Mouse (Mus musculus) forebrain, embryonic 10.5 days (tissue): ENCODE results near the gene Flcn. TPM values are rescaled to one million over a fixed set of nuclear protein-coding genes. Genes with fewer than 3 reads are reported as not detected.

ENCODE experiments used
- DNase-seq: peaks from one replicate; pipeline ENCODE4 v3.0.0-alpha.2; 2017; ENCODE audit warnings: low spot score; ENCODE audit errors: extremely low spot score
- H3K27ac ChIP-seq: fragments of 300-500 bp; sonication (generic); 2 replicates; pipeline ENCODE4 v1.5.1; 2016; ENCODE audit warnings: mild to moderate bottlenecking
- H3K27me3 ChIP-seq: fragments of 300-500 bp; sonication (generic); 2 replicates; pipeline ENCODE4 v1.6.1; 2016; ENCODE audit warnings: mild to moderate bottlenecking; ENCODE audit not compliant: poor library complexity, severe bottlenecking
- H3K36me3 ChIP-seq: fragments of 300-500 bp; sonication (generic); replicated peaks from 2 replicates; pipeline ENCODE4 v1.6.1; 2016; ENCODE audit warnings: mild to moderate bottlenecking, moderate library complexity
- H3K4me1 ChIP-seq: fragments of 300-500 bp; sonication (generic); 2 replicates; pipeline ENCODE4 v1.6.1; 2016
- H3K4me3 ChIP-seq: fragments of 300-500 bp; sonication (generic); 2 replicates; pipeline ENCODE4 v1.5.1; 2016; ENCODE audit warnings: mild to moderate bottlenecking, moderate library complexity
- H3K9me3 ChIP-seq: fragments of 300-500 bp; sonication (generic); 2 replicates; pipeline ENCODE4 v1.6.1; 2016; ENCODE audit warnings: mild to moderate bottlenecking, moderate library complexity
- WGBS: fragments of 180-500 bp; shearing (Covaris S2); methylation state at CpG from one replicate; pipeline ENCODE4 v1.1.7; 2016; 5-methylcytosine and 5-hydroxymethylcytosine counted together
- polyA plus RNA-seq: library from polyadenylated mRNA; unstranded; fragments of >200 nt; fragmentation: Nextera tagmentation; extraction: Ambion mirVana; gene quantifications from 2 replicates; pipeline ENCODE4 v1.2.1, GENCODE M21; 2016

Flcn gene
- polyA plus RNA-seq, 1 experiment from 2014 or later = 30.9 TPM

GRCm38 (mm10) chr11:59814936-59815335 is 5.1 kb upstream of the Flcn start:
- Histone ChIP-seq H3K9me3 (no peaks in the 10 kb centered on the region), H3K27ac (no peak overlapping the region), H3K27me3 (no peaks in the 10 kb centered on the region), H3K4me1 (peaks cover 18% of the 10 kb centered on the region), H3K4me3 (no peak overlapping the region), H3K36me3 (peaks cover 47% of the 10 kb centered on the region)
- 92% methylated on average over 6 of the region's 6 CpGs for WGBS
- DNase-seq = no peak

- Histone ChIP-seq H3K4me3 (no peak overlapping the region), H3K4me1 (peaks cover 23% of the 10 kb centered on the region), H3K27ac (no peak overlapping the region), H3K27me3 (no peaks in the 10 kb centered on the region), H3K9me3 (no peaks in the 10 kb centered on the region), H3K36me3 (peaks cover 41% of the 10 kb centered on the region)
- DNase-seq = no peak
- WGBS = 78% methylated on average over 1 of the region's 1 CpGs
These were observed 4.5 kb upstream of the Flcn start for GRCm38 (mm10) chr11:59814311-59814710.

- 81% methylated on average over 3 of the region's 3 CpGs for WGBS
- no peak overlapping the region for H3K4me3 ChIP-seq
- H3K4me1 ChIP-seq = peaks cover 34% of the 10 kb centered on the region
- DNase-seq = no peak
- no peak overlapping the region for H3K27ac ChIP-seq
- H3K27me3 ChIP-seq = no peaks in the 10 kb centered on the region
- no peaks in the 10 kb centered on the region for H3K9me3 ChIP-seq
- H3K36me3 ChIP-seq = peaks cover 30% of the 10 kb centered on the region
These were observed 3.5 kb upstream of the Flcn start for GRCm38 (mm10) chr11:59813276-59813675.

GRCm38 (mm10) chr11:59811211-59811610 is 1.4 kb upstream of the Flcn start:
- Histone ChIP-seq H3K36me3 (peaks cover 25% of the 10 kb centered on the region), H3K27me3 (no peaks in the 10 kb centered on the region), H3K27ac (no peak overlapping the region), H3K4me3 (no peak overlapping the region), H3K9me3 (no peaks in the 10 kb centered on the region), H3K4me1 (peaks cover 36% of the 10 kb centered on the region)
- 80% methylated on average over 4 of the region's 4 CpGs for WGBS
- no peak for DNase-seq

DNA sequence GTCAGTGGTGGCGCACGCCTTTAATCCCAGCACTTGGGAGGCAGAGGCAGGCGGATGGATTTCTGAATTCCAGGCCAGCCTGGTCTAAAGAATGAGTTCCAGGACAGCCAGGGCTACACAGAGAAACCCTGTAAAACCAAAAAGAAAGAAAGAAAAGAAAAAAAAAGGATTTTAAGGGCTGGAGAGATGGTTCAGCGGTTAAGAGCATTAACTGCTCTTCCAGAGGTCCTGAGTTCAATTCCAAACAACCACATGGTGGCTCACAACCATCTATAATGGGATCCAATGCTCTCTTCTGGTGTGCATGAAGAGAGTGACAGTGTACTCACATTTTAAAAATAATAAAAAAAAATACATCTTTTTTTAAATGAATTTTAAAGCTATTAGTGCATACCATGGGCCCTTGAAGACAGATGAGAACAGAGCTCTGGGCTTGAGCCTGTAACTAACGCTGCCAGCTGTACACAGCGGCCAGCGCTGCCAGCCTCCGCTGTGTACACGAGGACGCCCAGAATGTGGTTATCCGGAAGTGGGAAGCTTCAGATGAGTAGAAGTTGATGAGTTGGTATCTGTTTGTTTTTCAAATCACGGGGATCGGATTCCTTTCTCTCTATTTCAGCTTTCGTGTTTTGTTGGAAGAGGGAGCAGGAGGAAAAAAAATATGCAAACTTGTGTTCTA is 803 bp upstream of the Flcn start:
- H3K27me3 ChIP-seq = no peaks in the 10 kb centered on the region
- WGBS = 68% methylated on average over 14 of the region's 14 CpGs

GRCm38 (mm10) chr11:59809071-59809669 is 646 bp downstream of the Flcn start:
- 2% methylated on average over 15 of the region's 15 CpGs for WGBS
- Histone ChIP-seq H3K27ac (peak overlapping the region; percentile 99), H3K36me3 (peaks cover 36% of the 10 kb centered on the region), H3K4me1 (peaks cover 32% of the 10 kb centered on the region), H3K4me3 (peak overlapping the region; percentile 87), H3K27me3 (no peaks in the 10 kb centered on the region), H3K9me3 (no peaks in the 10 kb centered on the region)
- no peak for DNase-seq

More for the DNA sequence above, 803 bp upstream of the Flcn start:
- Histone ChIP-seq H3K36me3 (peaks cover 25% of the 10 kb centered on the region), H3K27ac (peak overlapping the region; percentile 99), H3K9me3 (no peaks in the 10 kb centered on the region), H3K4me1 (peaks cover 36% of the 10 kb centered on the region), H3K4me3 (peak overlapping the region; percentile 87)
- no peak for DNase-seq

GRCm38 (mm10) chr11:59808170-59808960 is 1.5 kb downstream of the Flcn start:
- Histone ChIP-seq H3K27me3 (no peaks in the 10 kb centered on the region), H3K9me3 (no peaks in the 10 kb centered on the region), H3K27ac (no peak overlapping the region), H3K4me3 (peak overlapping the region; percentile 87), H3K36me3 (peaks cover 44% of the 10 kb centered on the region), H3K4me1 (peaks cover 32% of the 10 kb centered on the region)
- DNase-seq = no peak
- 76% methylated on average over 14 of the region's 14 CpGs for WGBS

DNA sequence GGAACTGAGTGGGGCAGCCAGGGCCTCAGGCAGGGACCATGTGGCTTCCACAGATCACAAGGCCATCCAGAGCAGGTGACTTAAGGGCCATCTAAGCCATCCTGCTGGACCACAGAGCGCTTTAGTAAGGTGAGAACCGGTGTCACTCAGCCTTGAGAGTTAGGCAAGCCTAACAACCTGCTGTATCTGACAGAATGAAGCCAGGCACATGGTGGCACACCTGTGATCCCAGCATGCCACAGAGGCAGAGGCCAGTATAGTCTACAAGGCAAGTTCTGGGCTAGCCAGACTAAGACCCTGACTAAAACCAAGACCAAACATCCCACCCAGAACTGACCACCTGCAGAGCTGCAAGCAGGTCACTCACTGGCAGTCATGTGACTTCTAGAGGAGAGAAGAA is 4.2 kb downstream of the Flcn start:
- WGBS = 94% methylated on average over 2 of the region's 2 CpGs
- no peaks in the 10 kb centered on the region for H3K9me3 ChIP-seq
- peaks cover 71% of the 10 kb centered on the region for H3K36me3 ChIP-seq
- peaks cover 21% of the 10 kb centered on the region for H3K4me1 ChIP-seq
- no peak overlapping the region for H3K27ac ChIP-seq
- H3K27me3 ChIP-seq = no peaks in the 10 kb centered on the region
- DNase-seq = no peak
- H3K4me3 ChIP-seq = no peak overlapping the region

DNA sequence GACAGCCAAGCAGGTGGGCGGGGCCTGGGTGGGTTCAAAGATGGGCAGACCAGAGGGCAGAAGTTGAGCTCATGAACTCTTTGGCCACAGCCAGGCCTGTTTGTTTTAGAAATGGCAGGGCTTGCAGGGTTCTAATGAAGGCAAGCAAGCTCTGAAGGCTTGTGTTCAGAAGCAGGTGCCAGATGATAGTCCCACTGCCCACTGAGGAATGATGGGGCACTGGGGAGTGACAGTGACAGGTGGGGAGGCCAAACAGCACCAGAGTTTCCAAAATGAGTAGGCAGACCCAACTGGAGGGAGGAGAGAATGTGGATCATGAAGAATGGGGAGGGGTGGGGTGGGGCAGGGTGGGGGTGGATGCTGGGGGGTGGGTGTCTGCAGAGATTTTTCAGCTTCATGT is 4.6 kb downstream of the Flcn start:
- WGBS = 88% methylated on average over 1 of the region's 1 CpGs
- H3K4me3 ChIP-seq = no peak overlapping the region
- no peak overlapping the region for H3K27ac ChIP-seq

DNA sequence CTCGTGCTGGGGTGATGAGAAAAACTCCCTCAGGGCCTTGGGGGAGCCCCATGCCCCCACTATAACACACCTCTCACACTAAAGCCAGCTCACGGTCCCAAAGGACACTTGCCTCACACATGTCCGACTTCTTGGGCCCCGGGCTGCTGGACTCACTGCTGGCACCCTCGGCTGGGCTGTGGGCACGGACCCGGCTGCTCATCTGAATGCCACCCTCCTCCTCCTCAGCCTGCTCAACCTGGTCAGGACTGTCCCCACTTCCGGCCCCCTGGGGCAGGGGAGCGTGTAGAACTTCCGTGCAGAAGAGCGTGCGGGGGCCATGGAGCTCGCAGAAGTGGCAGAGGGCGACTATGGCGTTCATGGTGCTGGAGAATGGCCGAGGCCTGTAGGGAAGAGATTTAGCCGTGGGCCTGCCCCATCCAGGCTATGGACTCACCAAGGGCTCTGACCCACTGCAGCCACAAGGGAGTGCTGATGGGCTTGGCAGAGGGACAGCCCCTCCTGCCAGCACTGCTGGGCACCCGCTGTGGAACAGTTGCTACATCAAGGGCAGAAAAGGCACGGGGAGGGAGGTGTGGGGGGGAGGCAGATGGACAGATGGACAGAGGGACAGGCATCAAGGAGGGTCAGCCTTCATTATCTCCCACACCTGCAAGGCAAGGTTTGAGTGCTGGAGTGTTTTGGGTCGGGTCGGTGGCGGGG is 5.3 kb downstream of the Flcn start:
- H3K36me3 ChIP-seq = peaks cover 82% of the 10 kb centered on the region
- no peaks in the 10 kb centered on the region for H3K27me3 ChIP-seq
- DNase-seq = no peak
- H3K4me3 ChIP-seq = no peak overlapping the region
- WGBS = 93% methylated on average over 22 of the region's 22 CpGs
- H3K27ac ChIP-seq = no peak overlapping the region
- no peaks in the 10 kb centered on the region for H3K9me3 ChIP-seq
- peaks cover 15% of the 10 kb centered on the region for H3K4me1 ChIP-seq

More for the DNA sequence above, 4.6 kb downstream of the Flcn start:
- H3K9me3 ChIP-seq = no peaks in the 10 kb centered on the region
- peaks cover 18% of the 10 kb centered on the region for H3K4me1 ChIP-seq
- peaks cover 75% of the 10 kb centered on the region for H3K36me3 ChIP-seq
- DNase-seq = no peak
- H3K27me3 ChIP-seq = no peaks in the 10 kb centered on the region

DNA sequence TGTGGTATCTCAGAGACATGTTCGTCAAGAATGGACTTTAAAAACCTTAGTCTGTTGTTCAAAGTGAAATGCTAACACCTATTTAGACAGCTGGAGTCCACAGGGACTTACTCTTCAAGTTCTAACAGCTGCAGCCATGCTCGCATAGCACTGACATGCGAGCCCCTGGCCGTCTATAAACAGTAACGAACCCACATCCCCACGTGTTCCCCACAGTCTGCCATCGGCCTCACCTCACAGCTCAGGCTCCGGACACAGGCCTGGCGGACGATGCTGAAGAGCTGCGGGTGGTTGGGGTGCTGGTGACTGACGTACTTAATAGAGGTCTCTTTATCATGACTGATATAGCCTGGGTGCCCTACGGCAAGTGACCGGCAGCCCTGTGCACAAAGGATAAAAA is 6.3 kb downstream of the Flcn start:
- no peak overlapping the region for H3K4me3 ChIP-seq
- no peaks in the 10 kb centered on the region for H3K9me3 ChIP-seq
- H3K27me3 ChIP-seq = no peaks in the 10 kb centered on the region
- no peak overlapping the region for H3K27ac ChIP-seq
- WGBS = 94% methylated on average over 14 of the region's 14 CpGs
- peaks cover 5% of the 10 kb centered on the region for H3K4me1 ChIP-seq
- no peak for DNase-seq
- peaks cover 93% of the 10 kb centered on the region for H3K36me3 ChIP-seq

DNA sequence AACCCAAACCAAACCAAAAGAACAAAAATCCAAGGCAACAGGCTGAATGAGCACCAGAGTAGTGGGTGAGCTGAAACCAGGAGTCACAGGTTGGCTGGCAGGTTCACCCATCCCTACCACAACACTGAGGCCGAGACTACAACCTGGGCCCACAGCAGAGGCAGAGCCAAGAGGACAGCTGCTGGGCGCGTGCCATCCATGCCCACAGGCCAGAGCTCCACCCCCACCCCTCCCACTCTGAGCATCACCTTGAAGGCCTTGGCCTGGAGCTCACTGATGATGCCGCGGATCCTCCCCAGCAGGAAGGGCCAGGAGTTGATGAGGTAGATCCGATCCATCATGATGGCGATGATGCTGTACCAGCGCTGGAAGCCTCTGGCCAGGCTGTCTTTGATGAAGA is 7.9 kb downstream of the Flcn start:
- Histone ChIP-seq H3K4me3 (no peak overlapping the region), H3K27ac (no peak overlapping the region), H3K9me3 (no peaks in the 10 kb centered on the region), H3K36me3 (peaks cover 100% of the 10 kb centered on the region), H3K27me3 (no peaks in the 10 kb centered on the region), H3K4me1 (no peaks in the 10 kb centered on the region)
- DNase-seq = no peak
- 96% methylated on average over 8 of the region's 8 CpGs for WGBS
